Mouse (Mus musculus): ENCODE data around the gene Rnf150.

Gene Rnf150

DNA sequence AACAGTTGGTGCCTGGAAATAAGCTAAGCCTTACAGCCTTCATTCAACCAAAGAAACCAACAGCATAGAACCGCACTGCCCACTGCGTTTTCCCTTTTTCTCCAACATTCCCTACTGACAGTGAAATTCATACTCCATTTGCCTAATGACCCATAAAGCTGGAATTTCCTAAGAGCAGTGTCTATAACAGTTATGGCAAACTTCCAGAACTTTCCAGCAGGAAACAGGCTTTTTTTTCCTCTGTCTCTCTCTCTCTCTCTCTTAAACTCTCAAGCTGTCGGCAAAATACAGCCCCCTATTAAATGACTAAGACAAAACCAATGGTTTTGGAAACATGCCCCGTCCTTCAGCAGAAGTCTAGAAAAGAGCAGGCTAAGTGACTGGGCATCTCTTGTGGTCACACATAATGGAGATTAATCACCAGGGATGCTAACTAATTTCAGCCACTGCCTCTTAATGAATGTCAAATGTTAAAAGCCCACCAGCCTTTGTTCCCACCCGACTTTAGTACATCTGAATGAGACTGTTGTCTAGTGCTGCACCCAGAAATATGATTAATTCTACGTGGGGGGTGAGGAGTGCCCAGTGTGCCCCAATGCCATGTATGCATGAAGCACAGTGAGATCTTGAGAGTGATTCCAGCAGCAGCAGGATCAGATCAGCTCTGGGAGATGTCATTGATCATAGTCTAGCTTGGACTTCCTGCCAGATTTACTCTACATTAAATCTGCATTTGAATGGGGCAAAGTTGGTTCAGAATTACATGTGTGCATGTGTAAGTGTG is 80.3 kb downstream of the Rnf150 start:
- DNase-seq (ENCODE audit: low spot score): no peak

DNA sequence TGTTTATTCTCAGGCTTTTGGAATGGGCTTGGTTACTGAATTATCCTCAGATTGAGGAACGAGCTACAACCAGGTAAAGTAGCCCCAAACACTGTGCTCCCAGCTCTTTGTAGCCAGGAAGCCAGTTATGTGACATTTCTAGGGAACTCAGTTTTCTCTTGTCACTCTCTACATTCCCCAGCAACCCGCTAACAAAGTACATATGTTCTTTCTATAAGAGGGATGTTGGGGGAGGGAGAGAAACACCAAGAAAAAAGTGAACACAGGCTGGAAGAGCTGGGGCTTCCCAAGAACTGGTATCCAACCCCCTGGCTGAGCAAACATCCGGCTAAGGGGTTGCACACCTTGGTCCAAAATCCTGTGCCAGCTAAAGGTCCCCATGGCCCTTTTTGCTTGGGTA is 82.7 kb downstream of the Rnf150 start:
- DNase-seq (ENCODE audit: low spot score): no peak

DNA sequence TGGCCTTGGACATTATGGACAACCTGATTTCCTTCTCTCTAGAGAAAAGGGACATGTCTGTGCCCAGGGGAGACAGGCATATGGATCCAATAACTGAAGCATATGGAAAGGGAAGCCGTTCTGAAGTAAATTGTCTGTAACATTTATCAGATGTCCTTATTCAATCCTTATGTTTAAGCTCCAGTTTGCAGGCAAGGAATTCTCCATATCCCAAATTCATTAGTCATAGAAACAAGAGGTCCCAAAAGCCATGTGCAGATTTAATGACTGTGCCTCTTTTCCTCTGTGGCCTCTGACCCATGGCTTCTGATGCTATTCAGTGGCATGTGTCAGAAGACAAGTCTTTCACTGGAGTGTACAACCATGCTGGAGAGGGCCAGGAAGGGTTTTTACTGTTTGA is 83.5 kb downstream of the Rnf150 start:
- DNase-seq (ENCODE audit: low spot score): no peak

DNA sequence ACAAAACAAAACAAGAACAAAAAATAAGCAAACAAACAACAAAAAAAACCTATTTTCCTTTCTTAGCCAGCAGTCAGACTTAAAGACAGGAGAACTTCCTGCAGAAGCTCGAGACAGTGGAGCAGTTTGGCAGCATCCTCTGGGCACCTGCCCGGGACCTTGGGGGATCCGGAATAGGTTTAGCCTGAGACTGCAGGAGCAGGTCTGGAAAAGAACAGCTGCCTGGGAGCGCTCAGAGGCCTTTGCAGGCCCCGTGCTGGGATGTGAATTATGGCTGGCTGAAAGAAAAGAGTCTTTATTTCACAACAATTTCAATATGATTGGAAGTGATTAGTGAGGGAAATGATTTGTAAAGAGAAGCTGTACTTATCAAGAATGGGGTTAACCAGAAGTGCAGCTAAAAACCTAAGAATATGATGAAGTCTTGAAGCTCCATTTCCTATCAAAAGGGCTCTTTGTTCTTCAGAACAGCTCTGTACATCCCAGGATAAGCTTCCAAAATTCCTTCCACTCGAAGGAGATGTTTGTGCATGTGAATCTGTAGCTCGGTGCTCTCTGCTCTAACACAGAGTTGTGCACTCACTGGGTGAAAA is 92.1 kb downstream of the Rnf150 start:
- no peak for DNase-seq (ENCODE audit: low spot score)

DNA sequence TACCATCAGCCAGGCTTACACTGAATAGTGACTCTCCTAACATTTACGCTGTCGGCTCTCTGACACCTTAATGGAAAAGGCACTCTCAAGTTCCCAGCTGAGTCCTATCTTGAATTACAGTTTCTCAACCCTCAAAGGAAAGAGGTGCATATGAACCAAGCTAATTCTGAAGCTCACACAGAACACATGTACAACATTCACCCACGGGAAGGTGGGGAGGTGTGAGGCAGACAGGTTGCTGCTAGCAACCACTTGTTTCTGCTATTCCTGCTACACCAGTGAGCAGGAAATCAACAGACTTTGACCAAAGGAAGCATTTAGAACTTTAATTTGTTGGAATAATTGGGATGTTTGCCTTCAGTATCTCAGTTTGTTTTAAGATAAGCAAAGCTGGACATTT is 96.3 kb downstream of the Rnf150 start:
- no peak for DNase-seq (ENCODE audit: low spot score)

DNA sequence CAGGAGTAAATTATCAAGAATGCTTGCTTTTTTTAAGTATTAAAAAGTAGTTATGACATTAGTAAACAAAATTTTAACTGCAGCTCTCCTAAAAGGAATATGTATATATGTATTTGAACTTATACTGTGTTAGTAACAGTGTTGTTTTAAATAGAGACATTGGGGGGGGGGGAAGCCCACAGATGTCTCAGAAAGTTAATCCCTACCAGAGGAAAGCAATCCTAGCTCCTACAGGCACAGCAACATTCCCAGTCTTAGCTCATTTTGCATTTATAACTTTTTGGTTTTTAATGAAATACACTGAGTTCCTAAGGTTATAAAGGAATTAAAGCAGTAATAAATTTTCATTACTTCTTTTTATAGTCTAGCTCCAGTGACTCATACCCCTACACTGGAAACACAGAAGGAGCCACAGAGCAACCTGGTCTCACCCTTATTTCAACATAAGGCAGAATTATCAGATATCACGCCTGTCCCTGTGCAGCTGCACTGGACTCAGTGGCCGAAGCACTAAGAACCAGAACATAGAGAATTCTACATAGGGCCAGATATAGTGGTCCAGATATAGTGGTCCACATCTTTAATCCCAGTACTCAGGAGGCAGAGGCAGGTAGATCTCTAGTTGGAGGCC is 96.9 kb downstream of the Rnf150 start:
- no peak for DNase-seq (ENCODE audit: low spot score)

DNA sequence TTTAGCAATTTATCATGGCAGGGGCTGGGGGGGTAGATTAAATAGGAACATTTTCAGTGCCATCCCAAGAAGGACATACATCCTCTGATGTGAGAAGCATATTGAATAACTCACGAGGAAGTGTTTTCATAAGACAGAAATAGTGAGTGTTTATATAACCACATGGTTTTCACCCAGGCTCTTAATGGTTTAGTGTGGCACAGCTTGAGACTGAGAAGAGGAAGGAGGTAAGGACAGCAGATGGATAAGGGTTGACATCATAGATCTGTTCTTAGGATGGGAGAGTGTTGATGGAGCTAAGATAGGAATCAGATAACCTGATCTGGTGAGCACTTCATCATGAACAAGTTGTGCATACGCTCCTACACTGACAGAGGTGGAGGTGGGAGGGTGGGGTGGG is 101.4 kb downstream of the Rnf150 start:
- no peak for DNase-seq (ENCODE audit: low spot score)

DNA sequence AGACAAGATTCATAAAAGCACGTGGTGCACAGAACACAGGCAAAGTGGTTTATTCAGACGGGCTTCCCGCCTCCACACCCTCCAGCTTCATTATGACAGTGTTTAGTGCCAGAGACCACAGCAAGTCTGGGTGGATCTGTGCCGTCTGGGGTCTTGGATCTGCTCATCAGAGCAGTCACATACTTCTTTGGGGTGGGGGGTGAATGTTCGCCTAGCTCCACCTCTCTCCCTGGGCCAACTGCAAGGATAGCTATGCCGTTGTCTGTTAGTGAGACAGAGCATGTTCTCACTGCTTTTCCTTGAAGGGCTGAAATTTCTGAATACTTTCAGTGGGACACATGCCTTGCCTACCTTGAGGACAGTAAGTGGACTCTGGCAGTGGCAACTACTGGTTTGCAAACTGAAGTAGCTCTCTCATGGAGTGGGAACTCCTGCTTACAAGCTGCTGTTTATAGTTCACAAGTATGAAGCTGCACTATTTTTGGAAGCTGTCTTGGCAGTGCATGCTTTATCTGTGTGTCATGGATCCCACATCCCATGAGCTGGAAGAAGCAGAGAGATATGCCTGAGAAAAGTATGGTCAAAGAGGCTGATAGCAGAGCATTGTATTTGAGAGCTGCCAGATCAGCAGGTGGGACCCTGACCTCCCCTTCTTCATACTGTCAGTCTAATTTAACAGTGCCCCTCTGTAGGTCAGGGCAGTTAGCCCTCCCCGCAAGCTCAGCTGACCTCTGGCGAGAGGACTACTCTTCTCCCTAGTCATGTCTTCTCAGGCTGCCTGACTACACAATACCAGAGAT is 104.9 kb downstream of the Rnf150 start:
- no peak for DNase-seq (ENCODE audit: low spot score)

DNA sequence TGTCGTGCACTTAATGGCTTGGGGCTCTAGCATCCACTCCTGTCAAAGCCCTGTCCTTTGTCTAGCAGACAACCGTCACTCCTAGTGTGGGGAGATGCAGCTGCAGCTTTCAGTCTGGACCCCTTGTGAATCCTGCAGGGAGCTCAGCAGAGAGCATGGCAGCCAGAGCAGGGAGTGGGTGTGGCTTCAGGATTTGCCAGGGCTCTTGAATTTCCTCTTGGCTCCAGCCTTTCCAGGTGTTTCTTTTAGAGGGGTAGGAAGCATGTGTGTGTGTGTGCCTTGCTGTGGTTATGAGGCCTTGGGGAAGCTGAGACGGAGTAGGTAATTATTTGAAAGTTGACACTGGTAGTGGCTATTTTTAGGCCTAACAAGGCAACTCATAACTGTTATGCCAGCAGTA is 106.8 kb downstream of the Rnf150 start:
- DNase-seq (ENCODE audit: low spot score): no peak

DNA sequence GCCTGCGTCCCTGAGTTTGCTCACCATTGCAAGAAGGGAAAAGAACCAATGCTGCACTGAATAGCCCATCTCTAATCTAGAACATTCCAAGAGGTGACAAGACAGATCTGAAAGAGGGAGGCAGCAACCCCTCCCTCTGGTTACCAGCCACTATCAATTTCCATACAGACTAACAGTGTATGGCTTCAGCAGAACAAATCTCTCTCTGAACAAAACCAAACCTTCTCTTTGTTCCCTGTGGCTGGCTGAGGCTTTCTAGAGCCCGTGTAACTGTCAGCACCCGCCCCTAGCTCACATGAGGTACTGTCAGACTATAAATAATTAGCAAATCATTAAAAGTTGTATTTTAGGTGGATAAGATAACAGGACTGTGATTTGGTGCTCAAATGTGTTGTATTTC is 109.7 kb downstream of the Rnf150 start:
- no peak for DNase-seq (ENCODE audit: low spot score)

DNA sequence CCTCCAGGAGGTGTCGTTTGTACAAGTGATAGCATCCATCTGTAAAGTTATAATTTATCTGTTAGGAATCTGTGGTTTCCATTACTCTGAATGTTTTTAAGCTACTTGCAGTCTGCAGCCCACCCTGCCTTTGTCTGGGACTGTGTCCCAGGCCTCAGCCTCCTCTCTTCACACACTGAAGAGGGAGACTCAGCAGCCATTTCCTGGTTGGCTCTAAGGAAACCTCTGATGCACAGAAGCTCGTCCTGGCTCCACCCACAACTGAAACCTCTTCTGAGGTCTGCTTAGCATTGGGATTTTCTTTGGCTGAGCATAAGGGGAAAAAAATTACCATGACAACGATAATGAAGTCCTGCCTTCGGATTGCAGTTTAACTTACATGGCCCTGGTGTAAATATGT is 110.2 kb downstream of the Rnf150 start:
- DNase-seq (ENCODE audit: low spot score): no peak

DNA sequence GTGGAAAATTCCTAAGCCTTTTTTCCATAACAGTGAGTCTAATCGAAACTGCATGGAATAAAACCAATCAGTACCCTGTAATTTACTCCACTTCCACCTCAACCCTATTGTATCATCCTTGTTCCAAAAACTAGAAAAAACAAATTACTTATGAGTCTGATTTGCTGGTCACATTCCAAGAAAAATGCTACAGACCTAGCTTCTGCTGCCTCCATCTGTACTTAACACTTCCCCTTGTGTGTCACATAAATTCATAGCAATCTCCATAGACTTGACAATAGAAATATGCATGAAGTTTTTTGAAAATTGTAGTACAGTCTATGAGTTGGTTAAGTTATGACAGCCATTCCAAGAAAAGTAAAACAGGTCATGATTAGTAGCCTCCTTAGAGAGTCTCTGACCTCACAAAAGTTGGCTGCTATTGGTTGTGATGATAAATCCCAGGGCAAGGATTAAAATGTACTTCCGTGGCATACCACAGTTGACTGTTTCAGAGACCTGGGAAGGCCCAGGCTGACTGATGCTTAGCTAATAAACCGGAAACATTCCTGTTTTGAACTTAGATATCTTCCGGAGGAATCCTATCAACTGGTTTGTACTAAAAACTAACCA is 118.2 kb downstream of the Rnf150 start:
- no peak for DNase-seq (ENCODE audit: low spot score)

DNA sequence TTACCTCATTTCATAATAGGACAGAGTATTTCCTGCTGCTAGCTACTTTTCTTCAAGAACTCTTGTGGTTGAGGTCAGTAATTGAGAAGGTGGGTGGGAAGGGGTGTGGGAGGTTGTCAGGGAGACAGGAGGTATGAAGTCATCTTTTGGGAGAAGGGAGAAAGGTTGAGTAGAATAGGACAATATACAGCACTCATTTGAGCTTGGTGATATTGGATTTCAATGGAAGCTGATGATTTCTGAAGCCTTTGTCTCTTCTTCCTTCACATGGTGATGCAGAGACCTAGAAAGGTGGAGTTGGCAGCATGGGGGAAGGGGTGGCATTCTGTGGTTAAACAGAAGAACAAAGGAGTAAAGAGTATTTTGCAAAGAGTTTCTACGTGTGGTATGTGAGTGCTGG is 119.7 kb downstream of the Rnf150 start:
- DNase-seq (ENCODE audit: low spot score): no peak

DNA sequence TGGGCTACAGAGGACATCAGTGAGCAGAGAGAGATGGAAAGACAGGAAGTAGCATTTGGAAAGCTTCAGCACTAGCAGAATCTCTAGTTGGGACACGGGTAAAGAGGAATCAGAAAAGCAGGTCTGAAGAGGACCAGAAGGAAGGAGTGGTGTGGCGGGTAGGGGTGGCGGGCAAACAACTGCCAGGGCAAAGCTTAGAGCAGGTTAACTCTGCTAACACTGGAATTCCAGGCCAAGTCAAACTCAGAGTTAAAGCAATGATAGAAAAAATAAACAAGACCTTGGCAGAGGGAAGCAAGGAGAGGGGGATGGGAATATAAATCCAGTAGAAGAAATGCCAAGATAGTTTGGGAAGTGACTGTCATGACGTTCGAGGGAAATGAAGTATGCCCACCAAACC is 120.1 kb downstream of the Rnf150 start:
- DNase-seq (ENCODE audit: low spot score): no peak

DNA sequence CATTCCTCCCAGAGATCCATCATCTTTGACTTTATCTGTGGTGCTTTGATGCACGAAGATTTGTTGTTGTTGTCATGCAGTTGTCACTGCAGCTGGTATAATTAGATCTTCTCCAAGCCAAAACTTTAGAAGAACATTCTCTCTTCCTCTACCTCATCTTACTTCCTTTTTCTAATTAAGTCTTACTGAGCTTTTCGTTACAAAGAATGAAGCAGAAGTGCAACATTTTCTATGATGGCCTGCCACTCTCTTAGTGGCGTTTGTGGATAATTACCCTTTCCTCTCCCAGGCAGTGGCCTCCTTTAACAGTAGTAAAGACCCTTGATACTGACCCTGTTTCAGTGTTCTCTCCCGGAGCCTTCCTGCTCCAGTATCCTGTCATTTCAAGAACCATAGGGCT is 128.9 kb downstream of the Rnf150 start:
- DNase-seq (ENCODE audit: low spot score): no peak

DNA sequence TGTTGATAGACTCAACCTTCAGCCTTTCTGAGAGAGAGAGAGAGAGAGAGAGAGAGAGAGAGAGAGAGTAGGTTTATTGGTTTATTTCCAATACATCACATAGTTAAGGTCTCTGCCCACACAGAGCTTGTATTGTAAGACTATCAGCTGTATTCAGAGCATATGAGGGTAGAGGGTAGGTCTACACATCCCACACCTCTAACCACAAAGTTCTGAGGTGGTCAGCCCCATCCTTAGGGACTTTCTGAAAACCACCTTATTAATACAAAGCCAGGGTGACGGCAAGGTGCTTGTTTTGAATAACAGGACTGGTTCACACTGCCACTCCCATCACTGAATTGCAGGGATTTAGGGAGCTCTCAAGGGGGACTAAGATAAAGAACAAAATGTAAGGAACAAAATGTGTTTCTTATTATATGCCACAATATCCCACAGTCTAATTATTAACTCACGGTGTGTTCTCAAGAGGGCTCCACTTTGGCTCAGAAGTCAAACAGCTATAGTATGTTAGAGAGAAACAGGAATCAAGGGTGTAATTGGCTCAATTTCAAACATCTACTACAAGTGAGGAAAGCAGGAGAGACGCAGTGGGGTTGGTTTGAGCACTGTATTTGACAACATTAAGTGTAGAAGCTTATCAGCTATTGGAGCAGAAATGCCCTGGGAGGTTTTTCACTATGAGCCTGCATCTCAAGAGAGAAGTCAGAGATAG is 132.7 kb downstream of the Rnf150 start:
- DNase-seq (ENCODE audit: low spot score): no peak

DNA sequence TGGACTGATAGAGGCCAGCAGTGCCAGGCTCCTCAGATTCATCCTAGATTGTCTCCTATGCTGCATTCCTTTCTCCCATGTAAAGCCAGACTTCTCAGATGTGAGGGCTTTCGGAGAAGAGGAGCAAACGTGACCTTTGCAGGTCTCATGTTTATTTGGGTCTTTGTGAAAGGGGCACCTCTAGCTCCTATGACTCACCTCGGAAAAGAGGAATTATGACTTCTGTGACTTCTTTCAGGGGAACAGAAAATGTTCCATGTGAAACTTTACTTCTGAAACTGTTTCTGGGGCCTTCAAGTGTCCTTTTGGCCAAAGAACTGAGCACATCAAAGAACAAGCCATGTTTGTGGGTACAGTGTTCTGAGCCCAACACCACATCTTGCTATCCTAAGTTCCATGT is 133.7 kb downstream of the Rnf150 start:
- no peak for DNase-seq (ENCODE audit: low spot score)

DNA sequence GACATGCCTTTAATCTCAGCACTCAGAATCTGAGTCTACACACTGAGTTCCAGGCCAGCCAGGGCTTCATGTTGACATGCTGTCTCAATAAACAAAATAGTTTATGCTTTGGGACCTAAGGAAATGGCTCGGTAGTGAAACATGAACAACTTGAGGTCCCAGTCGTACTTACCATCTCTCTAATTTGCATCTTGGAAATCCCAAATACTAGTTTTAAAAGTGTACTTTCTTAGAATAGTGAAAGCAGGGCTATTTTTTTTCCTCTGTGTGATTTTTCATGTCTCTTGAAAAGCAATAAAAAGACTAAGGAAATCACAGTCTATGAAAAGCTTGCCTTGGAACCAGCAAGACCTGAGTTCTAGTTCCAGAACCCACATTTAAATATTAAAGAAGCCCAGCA is 135.6 kb downstream of the Rnf150 start:
- no peak for DNase-seq (ENCODE audit: low spot score)

DNA sequence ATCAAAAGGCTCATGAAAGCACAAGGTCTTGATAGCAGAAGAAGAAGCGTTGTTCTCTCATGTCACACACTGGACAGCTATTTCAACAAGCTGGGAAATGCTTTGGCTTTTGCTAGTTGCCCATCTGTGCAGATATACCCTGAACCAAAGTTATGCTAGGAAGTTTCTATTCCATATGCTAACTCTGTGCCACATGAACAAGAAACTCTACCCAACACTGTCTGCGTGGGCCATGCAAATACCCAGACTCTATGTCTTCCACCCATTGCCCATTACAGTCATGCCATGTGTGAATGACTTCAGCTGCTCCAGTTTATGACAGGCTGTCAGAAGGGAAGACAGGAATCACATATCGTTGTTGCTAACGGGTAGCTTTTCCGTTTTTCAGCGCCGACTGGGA is 140.0 kb downstream of the Rnf150 start:
- DNase-seq (ENCODE audit: low spot score): no peak

DNA sequence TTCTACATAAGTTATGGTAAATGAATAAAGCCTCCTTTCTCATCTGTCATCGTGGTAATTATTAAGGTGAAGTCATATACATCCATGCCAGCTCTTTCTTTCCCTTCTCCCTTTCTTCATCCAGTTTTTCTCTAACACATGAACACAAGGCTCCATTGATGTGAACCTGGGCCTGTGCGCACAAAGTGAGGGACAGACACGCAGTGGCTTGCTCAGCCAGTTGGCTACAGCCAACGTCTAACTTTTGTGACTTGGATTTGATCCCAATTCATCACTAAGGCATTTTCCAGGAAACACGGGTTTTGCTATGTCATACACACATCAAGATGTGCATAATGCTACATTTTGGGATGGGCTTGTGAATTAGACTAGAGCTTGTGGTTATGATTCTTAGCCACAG is 146.3 kb downstream of the Rnf150 start:
- no peak for DNase-seq (ENCODE audit: low spot score)

DNA sequence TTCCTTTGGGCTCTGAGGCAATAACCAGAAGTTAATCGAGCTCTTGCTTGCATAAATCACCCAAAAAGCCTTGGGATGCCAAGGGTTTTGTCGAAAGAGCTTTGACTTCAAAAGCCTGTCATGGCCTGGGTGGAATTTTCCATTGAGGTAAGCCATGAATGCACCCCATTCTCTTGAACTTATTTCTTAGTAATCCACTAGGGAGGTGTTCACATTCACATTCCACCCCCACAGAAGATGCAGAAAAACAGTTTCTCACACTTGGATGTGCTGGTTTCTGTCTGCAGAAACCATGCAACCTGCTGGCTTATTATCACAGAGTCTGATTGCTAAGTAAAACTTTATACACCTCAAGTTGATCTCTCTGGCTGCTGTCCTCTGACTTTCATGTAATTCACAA is 148.1 kb downstream of the Rnf150 start:
- no peak for DNase-seq (ENCODE audit: low spot score)

DNA sequence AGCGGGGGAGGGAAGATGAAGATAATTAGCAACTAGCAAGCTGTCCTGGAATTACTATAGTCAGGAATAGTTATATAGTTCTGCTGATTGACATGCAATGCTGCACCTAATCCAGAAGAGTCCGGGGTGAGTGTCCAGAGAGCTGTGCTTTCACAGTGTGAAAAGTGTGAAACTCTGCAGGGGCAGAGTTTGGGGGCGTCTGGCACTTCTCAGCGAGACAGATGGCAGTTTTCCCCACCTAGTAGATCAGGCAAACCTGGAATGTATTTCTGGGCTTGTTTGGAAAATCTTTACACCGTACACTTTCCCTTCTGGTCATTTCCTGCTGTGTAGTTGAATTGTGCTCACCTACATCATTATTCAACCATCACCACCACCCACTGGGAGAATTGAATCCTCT is 148.6 kb downstream of the Rnf150 start:
- DNase-seq (ENCODE audit: low spot score): no peak

Data from ovary, postnatal 36 days (tissue).